Mouse (Mus musculus): Measurements from ENCODE around the gene Tubb3. TPM values are rescaled to one million over a fixed set of nuclear protein-coding genes. Genes with fewer than 3 reads are reported as not detected.

Gene Tubb3
- polyA plus RNA-seq, 1 experiment: 668 TPM

Other genes with a start within 250 kb of the Tubb3 start
- gene Dpep1, start 225.2 kb upstream of the Tubb3 start, polyA plus RNA-seq (2012; rRNA removed): 0.21 and 0.36 TPM in 2 replicates
- 127 and 130 TPM in 2 replicates for gene Chmp1a, start 198.7 kb upstream of the Tubb3 start, polyA plus RNA-seq (2012; rRNA removed)
- gene Spata33, start 198.6 kb upstream of the Tubb3 start, polyA plus RNA-seq (2012; rRNA removed): 9.3 and 9.7 TPM in 2 replicates
- gene Cdk10, start 186.6 kb upstream of the Tubb3 start, polyA plus RNA-seq (2012; rRNA removed): 137 and 152 TPM in 2 replicates
- 46.3 and 53.3 TPM in 2 replicates for gene Spata2l, start 175.2 kb upstream of the Tubb3 start, polyA plus RNA-seq (2012; rRNA removed)
- 27.4 and 32.1 TPM in 2 replicates for gene Zfp276, start 157.2 kb upstream of the Tubb3 start, polyA plus RNA-seq (2012; rRNA removed)
- gene Vps9d1, start 157.1 kb upstream of the Tubb3 start, polyA plus RNA-seq (2012; rRNA removed): 97.9 and 108 TPM in 2 replicates
- gene Fanca, start 92.8 kb upstream of the Tubb3 start, polyA plus RNA-seq (2012; rRNA removed): 3.1 and 4.1 TPM in 2 replicates
- gene Spire2, start 78.7 kb upstream of the Tubb3 start, polyA plus RNA-seq (2012; rRNA removed): 17.4 and 20.8 TPM in 2 replicates
- 583 and 605 TPM in 2 replicates for gene Tcf25, start 37.7 kb upstream of the Tubb3 start, polyA plus RNA-seq (2012; rRNA removed)
- 0.04 and 0.06 TPM in 2 replicates for gene Mc1r, start 4.3 kb upstream of the Tubb3 start, polyA plus RNA-seq (2012; rRNA removed)
- 41.5 and 41.8 TPM in 2 replicates for gene Def8, start 12.1 kb downstream of the Tubb3 start, polyA plus RNA-seq (2012; rRNA removed)
- 24.3 and 26.3 TPM in 2 replicates for gene Afg3l1, start 66.5 kb downstream of the Tubb3 start, polyA plus RNA-seq (2012; rRNA removed)
- 22.0 and 24.5 TPM in 2 replicates for gene Dbndd1, start 104.0 kb downstream of the Tubb3 start, polyA plus RNA-seq (2012; rRNA removed)
- 42.5 and 43.5 TPM in 2 replicates for gene Gas8, start 107.4 kb downstream of the Tubb3 start, polyA plus RNA-seq (2012; rRNA removed)
- 20.6 and 26.2 TPM in 2 replicates for gene Rhou, start 242.5 kb downstream of the Tubb3 start, polyA plus RNA-seq (2012; rRNA removed)

Measured in frontal cortex, adult 2 months (tissue).